Mouse (Mus musculus) testis, adult 2 months (tissue): ENCODE measurements around the gene Lepr.

Experiments used
- CTCF ChIP-seq: fragments of 200-500 bp; IDR thresholded peaks from 2 replicates; pipeline ENCODE4 v1.5.1; 2012; ENCODE audit warnings: low read depth, mild to moderate bottlenecking, inconsistent platforms, low read length, moderate library complexity; ENCODE audit not compliant: control insufficient read depth, insufficient read depth, insufficient replicate concordance
- POLR2A ChIP-seq: fragments of 200-500 bp; IDR thresholded peaks from 2 replicates; pipeline ENCODE4 v1.6.1; 2012; ENCODE audit warnings: low read depth, mild to moderate bottlenecking, inconsistent platforms, low read length, moderate library complexity; ENCODE audit not compliant: control insufficient read depth

- TF ChIP-seq POLR2A: no peak
- TF ChIP-seq CTCF: no peak
Observed at GRCm38 (mm10) chr4:101686227-101686810, 30.9 kb upstream of the Lepr start.
